Mouse (Mus musculus) limb, embryonic 15.5 days (tissue): ENCODE data around the gene Pofut2. TPM values are rescaled to one million over a fixed set of nuclear protein-coding genes. Genes with fewer than 3 reads are reported as not detected.
A peak's percentile ranks its signal among the peaks of the same experiment; 100 is the strongest.

Source experiments
- ATAC-seq: fragments of 200-750 bp; cut with Nextera tagmentation; 2 replicates; pipeline ENCODE4 v1.8.0; 2017; ENCODE audit warnings: low read depth, moderate TSS enrichment; ENCODE audit not compliant: insufficient number of reproducible peaks, low FRiP score, low TSS enrichment
- H3K27ac ChIP-seq: fragments of 300-500 bp; sonication (generic); 2 replicates; pipeline ENCODE4 v1.5.1; 2015; ENCODE audit warnings: moderate library complexity, mild to moderate bottlenecking, inconsistent platforms
- H3K27me3 ChIP-seq: fragments of 300-500 bp; sonication (generic); 2 replicates; pipeline ENCODE4 v1.6.1; 2015; ENCODE audit warnings: inconsistent platforms
- H3K36me3 ChIP-seq: fragments of 300-500 bp; sonication (generic); 2 replicates; pipeline ENCODE4 v1.6.1; 2015; ENCODE audit warnings: inconsistent platforms
- H3K4me1 ChIP-seq: fragments of 300-500 bp; sonication (generic); 2 replicates; pipeline ENCODE4 v1.6.1; 2015; ENCODE audit warnings: inconsistent platforms
- H3K4me2 ChIP-seq: fragments of 300-500 bp; sonication (generic); 2 replicates; pipeline ENCODE4 v1.6.1; 2015; ENCODE audit warnings: mild to moderate bottlenecking, inconsistent platforms
- H3K4me3 ChIP-seq: fragments of 300-500 bp; sonication (generic); 2 replicates; pipeline ENCODE4 v1.5.1; 2015; ENCODE audit warnings: mild to moderate bottlenecking, inconsistent platforms
- H3K9ac ChIP-seq: fragments of 300-500 bp; sonication (generic); 2 replicates; pipeline ENCODE4 v1.6.1; 2015; ENCODE audit warnings: inconsistent platforms
- H3K9me3 ChIP-seq: fragments of 300-500 bp; sonication (generic); 2 replicates; pipeline ENCODE4 v1.6.1; 2016; ENCODE audit warnings: inconsistent platforms
- WGBS: fragments of 180-500 bp; shearing (Covaris S2); methylation state at CpG from one replicate; pipeline ENCODE4 v1.1.7; 2015; 5-methylcytosine and 5-hydroxymethylcytosine counted together
- polyA plus RNA-seq: library from polyadenylated mRNA; unstranded; fragments of >200 nt; fragmentation: Nextera tagmentation; extraction: Ambion mirVana; gene quantifications from 2 replicates; pipeline ENCODE4 v1.2.1, GENCODE M21; 2015

Gene Pofut2
- 187 and 210 TPM in 2 replicates for polyA plus RNA-seq

DNA sequence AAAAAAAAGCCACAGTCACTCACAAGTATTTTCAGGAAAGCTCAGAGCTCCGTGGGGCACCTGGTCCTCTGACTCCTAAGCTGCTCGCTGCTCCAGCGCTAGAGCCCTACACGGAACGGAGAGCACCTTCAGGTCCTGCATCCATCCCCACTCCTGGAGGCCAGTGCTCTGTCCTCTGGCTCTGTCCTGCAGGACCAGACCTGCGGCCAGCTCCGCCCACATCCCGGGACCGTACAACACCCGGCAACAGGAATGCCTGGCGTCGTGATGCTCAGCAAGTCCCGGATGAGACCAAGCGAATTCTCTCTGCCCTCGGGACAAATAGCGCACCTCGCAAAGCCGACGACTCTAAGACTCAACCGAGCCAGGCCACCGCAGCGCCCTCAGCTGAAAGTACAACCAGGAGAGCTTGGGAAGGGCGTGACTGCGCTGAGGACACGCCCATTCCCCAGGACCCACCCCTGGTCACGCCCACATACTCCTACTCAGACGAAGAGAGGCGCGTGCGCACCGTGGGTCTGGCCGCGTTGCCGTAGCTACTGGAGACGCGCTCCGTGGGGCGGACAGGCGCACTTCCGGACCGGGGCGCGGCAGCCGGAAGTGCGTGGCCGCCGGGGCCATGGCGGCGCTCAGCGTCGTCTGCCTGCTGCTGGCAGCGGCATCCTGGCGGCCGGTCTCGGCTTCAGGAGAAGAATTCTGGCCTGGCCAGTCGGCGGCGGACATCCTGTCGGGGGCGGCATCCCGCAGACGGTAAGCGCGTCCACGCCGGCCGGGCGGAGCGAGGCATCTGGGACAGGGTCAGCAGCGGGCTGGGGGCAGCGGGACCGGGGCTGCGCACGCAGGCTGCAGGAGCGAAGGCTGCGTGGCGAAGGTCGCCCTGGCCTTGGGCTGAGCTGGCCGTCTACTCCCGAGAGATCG is at the start of gene Pofut2:
Gene Pofut2 (plus strand): TSS at position 515 of the 918 bp plus-strand sequence.
- under 1% methylated on average over 76 of the region's 81 CpGs for WGBS

DNA sequence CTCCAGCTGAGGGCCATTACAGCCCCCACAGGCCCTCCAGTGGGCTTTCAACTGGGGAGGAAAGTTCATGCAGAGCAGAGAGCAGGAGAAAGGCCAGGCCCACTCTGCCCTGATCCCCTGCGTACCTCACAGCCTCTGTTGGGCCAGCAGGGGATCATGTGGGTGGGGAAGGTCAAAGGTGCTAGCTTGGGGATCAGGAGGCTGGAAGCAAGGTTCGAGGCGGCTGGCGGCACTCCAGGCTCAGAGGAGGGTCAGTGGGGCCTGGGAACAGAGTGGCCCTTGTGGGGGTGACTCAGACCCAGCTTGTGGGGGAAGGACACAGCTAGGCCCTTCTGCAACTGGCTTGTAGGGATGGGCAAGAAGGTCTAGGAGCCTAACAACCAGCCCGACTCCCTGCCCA is 49.8 kb upstream of the Pofut2 start:
- Histone ChIP-seq H3K9ac (no peak overlapping the region), H3K4me3 (no peak overlapping the region), H3K27ac (no peak overlapping the region; the same call in 1 of the 2 replicates), H3K36me3 (no peaks in the 10 kb centered on the region), H3K9me3 (no peaks in the 10 kb centered on the region), H3K4me1 (peaks cover 41% of the 10 kb centered on the region), H3K4me2 (no peak overlapping the region), H3K27me3 (no peaks in the 10 kb centered on the region)
- WGBS: 54% methylated on average over 5 of the region's 5 CpGs
- no peak for ATAC-seq

More for the DNA sequence above, at the start of gene Pofut2:
- Histone ChIP-seq H3K9ac (peak within 1 kb of the TSS; percentile 94), H3K4me2 (peak within 1 kb of the TSS; percentile 84), H3K4me1 (peaks cover 21% of the 10 kb centered on the region), H3K4me3 (peak within 1 kb of the TSS; percentile 97), H3K9me3 (no peaks in the 10 kb centered on the region), H3K27me3 (no peaks in the 10 kb centered on the region), H3K36me3 (peaks cover 36% of the 10 kb centered on the region), H3K27ac (peak within 1 kb of the TSS; percentile 93)
- peak; percentile 98 for ATAC-seq

DNA sequence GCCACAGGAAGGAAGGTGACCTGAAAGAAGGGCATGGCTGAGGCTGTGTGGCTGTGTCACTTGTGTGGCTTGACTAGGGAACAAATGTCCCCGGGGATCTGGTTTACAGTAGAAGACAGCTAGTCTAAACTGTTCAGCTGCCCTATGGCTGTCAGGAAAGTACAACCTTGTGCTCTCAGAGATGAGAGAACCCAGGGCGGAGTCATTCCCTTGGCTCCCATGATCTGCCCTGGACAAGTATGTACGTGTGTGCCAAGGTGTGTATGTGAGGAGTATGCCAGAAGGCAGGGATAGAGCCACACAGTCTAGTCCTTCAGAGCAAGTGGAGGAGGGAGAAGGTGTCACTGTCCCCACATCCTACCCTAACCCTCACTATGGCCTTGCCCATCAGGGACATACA is 48.4 kb upstream of the Pofut2 start:
- Histone ChIP-seq H3K27ac (peak overlapping the region; percentile 43), H3K36me3 (no peaks in the 10 kb centered on the region), H3K9me3 (no peaks in the 10 kb centered on the region), H3K4me3 (no peak overlapping the region), H3K27me3 (no peaks in the 10 kb centered on the region), H3K9ac (no peak overlapping the region), H3K4me2 (no peak overlapping the region), H3K4me1 (peaks cover 47% of the 10 kb centered on the region)
- no peak for ATAC-seq
- WGBS: 90% methylated on average over 3 of the region's 3 CpGs

DNA sequence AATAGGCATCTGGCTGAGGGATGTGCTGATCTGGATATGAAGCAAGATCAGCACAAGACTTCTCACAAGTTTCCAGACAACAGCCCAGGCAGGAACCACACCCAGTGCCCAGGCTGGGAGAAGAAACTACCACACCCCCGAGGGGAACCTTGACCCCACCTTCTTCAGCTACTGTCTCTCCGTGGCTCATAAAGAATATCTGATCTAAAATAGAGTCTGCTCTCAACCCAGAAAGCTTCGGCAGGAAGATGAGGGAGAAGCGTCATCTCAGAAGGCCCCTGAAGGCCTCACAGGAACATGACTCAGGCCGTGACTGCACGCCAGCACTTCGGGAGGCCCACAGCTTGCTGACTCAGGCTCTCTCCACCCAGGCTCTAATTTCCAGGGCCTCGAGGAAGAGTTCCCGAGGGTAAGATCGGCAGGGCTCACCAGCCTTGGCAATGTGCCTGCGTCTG is 47.9 kb upstream of the Pofut2 start:
- WGBS: 27% methylated on average over 11 of the region's 11 CpGs
- H3K4me1 ChIP-seq: peaks cover 49% of the 10 kb centered on the region
- H3K27ac ChIP-seq: peak overlapping the region; percentile 43
- H3K27me3 ChIP-seq: no peaks in the 10 kb centered on the region
- H3K4me2 ChIP-seq: no peak overlapping the region
- H3K36me3 ChIP-seq: no peaks in the 10 kb centered on the region
- H3K9ac ChIP-seq: no peak overlapping the region
- H3K9me3 ChIP-seq: no peaks in the 10 kb centered on the region
- H3K4me3 ChIP-seq: no peak overlapping the region
- ATAC-seq: peak; percentile 41; the same call in 1 of the 2 replicates

DNA sequence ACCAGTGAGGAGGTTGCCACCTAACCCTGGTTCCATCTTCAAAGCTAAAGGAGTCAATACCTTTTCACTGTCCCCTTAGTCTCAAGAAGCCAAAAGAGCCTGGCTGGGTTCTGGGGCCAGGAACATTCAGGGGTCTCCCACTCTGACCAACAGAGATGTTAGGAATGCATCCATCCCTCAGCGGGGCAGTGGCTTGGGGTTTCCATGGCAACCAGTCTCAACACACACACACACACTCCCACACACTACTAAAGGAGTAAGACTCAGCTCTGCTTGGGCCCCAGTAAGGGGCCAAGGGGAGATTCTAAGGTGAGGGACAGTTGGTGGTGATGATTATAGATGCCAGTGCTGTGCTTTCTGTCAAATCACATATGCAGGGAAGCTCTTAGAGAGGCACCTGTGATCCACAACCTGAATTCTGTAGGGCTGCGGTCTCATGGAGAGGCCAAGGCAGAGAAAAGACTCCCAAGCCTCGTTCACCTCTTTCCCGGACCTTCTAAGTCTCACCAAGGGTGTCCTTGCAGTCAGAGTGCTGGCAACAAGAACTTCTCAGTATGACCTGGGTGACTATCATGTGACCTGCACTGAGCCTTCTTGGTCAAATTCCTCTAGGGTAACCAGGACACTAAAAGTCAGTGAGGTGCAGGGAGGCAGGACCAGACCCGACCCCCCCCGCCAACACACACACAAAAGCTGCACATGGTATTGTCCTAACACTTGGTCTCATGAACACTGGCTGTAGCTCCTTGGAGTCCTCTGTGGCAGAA is 46.5 kb upstream of the Pofut2 start:
- H3K36me3 ChIP-seq: no peaks in the 10 kb centered on the region
- 85% methylated on average over 6 of the region's 6 CpGs for WGBS
- H3K27me3 ChIP-seq: no peaks in the 10 kb centered on the region
- H3K4me2 ChIP-seq: no peak overlapping the region
- no peaks in the 10 kb centered on the region for H3K9me3 ChIP-seq
- no peak for ATAC-seq
- no peak overlapping the region for H3K9ac ChIP-seq
- H3K4me1 ChIP-seq: peaks cover 36% of the 10 kb centered on the region
- no peak overlapping the region for H3K27ac ChIP-seq
- no peak overlapping the region for H3K4me3 ChIP-seq

DNA sequence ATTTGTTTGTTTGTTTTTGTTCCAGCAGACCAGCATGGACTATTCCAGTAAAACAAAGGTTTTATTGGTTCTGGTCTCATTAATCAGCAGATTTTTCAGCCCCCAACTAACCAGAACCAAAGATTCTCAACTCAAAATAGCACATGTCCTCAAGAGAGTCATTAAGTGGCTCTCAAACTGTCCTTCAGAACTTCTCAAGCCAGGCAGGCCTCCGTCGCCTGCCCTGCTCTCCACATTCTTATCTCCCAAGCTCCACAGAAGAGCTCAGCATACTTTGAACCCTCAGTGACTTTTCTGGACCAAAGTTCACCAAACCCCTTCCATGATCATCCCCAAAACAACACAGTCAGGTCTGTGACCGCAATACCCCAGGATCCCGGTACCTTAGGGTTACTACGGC is 45.5 kb upstream of the Pofut2 start:
- WGBS: 89% methylated on average over 5 of the region's 5 CpGs
- no peak for ATAC-seq
- Histone ChIP-seq H3K4me3 (no peak overlapping the region), H3K27me3 (no peaks in the 10 kb centered on the region), H3K9me3 (no peaks in the 10 kb centered on the region), H3K27ac (no peak overlapping the region), H3K36me3 (no peaks in the 10 kb centered on the region), H3K4me2 (no peak overlapping the region), H3K9ac (no peak overlapping the region), H3K4me1 (peaks cover 36% of the 10 kb centered on the region)

DNA sequence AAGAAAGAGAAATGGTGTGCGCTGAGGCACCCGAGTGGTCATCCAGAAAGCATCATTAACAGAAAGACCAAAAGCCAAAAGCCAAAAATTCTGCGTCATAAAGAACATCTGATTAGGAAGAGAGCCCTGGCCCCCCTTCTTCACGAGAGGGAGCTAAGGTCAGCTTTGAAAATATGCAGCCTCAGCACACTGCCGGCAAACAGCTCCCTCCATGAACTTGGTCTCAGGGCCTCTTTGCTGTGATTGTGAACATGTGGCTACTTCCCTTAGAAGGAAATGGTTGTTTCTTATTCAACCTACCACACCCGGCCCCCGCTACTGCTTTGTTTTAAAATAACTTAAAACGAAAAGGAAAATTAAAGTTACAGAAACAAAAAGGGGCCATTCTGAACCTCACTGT is 44.4 kb upstream of the Pofut2 start:
- H3K36me3 ChIP-seq: no peaks in the 10 kb centered on the region
- ATAC-seq: no peak
- H3K4me1 ChIP-seq: peaks cover 25% of the 10 kb centered on the region
- WGBS: 50% methylated on average over 8 of the region's 8 CpGs
- H3K4me2 ChIP-seq: no peak overlapping the region
- no peak overlapping the region for H3K4me3 ChIP-seq
- no peak overlapping the region for H3K27ac ChIP-seq
- H3K27me3 ChIP-seq: no peaks in the 10 kb centered on the region
- no peaks in the 10 kb centered on the region for H3K9me3 ChIP-seq
- H3K9ac ChIP-seq: no peak overlapping the region

DNA sequence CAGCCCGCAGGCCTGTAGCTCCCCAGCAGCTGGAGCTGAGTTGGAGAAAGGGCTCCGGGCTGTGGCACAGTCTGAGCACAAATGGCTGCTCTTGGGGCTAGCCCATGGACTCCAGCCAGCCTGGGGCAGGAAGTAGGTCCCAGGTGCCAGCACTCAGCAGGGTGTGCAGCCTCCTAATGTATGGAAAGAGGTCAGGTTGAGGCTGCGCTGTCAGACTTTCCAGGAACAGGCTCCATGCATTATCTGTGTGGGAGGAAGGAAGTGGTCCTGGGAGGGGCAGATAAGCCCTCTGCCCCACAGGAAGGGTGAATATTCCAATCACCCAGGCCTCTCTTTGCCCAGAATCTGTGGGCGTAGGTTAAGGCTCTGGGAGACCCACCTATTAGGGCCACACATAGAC is 43.4 kb upstream of the Pofut2 start:
- peak overlapping the region; percentile 33; the same call in 1 of the 2 replicates for H3K27ac ChIP-seq
- no peaks in the 10 kb centered on the region for H3K9me3 ChIP-seq
- no peak for ATAC-seq
- H3K9ac ChIP-seq: no peak overlapping the region
- WGBS: 54% methylated on average over 4 of the region's 4 CpGs
- H3K36me3 ChIP-seq: no peaks in the 10 kb centered on the region
- H3K27me3 ChIP-seq: no peaks in the 10 kb centered on the region
- peaks cover 21% of the 10 kb centered on the region for H3K4me1 ChIP-seq
- H3K4me3 ChIP-seq: no peak overlapping the region
- H3K4me2 ChIP-seq: no peak overlapping the region

DNA sequence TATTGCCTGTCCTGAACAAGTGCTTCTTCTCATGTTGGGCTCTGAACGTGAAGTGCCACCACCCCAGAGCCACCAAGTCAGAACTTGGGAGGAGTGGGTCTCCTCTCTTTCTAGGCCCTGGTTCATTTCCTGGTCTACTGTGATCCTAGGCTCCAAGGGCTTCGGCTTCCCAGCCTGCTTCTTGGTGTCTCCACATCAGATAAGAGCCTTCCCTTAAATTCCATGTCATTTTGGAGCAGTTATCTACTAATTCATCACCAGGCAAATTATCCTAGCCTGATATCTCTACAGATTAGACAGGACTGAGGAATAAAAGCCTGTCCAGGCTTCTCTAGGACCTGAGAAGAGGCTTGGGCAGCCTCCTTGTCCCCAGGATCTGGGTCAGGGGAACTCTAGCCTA is 42.7 kb upstream of the Pofut2 start:
- Histone ChIP-seq H3K27me3 (no peaks in the 10 kb centered on the region), H3K9ac (no peak overlapping the region), H3K27ac (no peak overlapping the region), H3K4me3 (no peak overlapping the region), H3K4me2 (no peak overlapping the region), H3K4me1 (peaks cover 15% of the 10 kb centered on the region), H3K9me3 (no peaks in the 10 kb centered on the region), H3K36me3 (no peaks in the 10 kb centered on the region)
- no peak for ATAC-seq
- WGBS: 78% methylated on average over 2 of the region's 2 CpGs

DNA sequence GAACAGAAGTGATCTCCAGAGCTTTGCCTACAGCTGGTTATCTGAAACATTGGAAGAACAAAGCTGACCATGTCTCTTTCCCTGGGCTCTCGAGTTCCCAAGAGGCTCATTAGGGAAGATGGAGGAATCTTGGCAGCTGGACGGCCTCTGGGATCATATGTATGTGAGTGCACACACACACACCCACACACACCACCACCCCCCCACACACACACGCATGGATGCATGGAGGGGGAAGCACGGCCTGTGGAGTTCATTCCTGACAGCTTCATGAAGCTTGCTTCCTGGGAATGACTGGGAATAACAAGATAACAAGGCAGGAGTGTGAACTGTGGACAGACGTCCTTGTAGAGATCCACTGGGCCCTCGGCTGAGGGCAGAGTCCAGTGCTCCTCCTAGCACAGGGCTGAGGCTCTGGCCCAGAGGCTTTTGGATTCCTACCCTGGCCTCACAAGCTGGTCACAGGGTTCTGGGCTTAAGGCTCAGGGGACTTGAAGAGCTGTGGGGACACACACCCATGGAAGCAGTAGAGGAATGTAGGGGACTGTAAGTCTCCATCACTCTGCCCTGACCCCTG is 41.8 kb upstream of the Pofut2 start:
- Histone ChIP-seq H3K9me3 (no peaks in the 10 kb centered on the region), H3K4me2 (no peak overlapping the region), H3K4me3 (no peak overlapping the region), H3K4me1 (peaks cover 11% of the 10 kb centered on the region), H3K9ac (no peak overlapping the region), H3K27ac (no peak overlapping the region), H3K27me3 (no peaks in the 10 kb centered on the region), H3K36me3 (no peaks in the 10 kb centered on the region)
- 74% methylated on average over 6 of the region's 6 CpGs for WGBS
- ATAC-seq: no peak

DNA sequence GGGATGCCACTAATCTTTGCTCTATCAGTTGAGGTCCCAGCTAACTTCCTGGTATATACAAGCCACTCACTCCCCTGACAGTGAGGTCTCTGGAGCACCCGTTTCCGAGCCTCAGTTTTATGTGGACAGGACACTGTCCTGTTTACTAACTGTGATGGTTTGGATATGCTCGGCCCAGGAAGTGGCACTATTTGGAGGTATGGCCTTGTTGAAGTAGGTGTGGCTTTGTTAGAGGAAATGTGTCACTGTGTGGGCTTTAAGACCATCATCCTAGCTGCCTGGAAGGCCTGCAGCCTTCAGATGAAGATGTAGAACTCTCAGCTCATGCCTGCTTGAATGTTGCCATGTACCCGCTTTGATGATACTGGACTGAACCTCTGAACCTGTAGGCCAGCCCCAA is 41.0 kb upstream of the Pofut2 start:
- WGBS: 89% methylated on average over 4 of the region's 4 CpGs
- Histone ChIP-seq H3K4me1 (peaks cover 8% of the 10 kb centered on the region), H3K27ac (no peak overlapping the region), H3K9ac (no peak overlapping the region), H3K4me3 (no peak overlapping the region), H3K4me2 (no peak overlapping the region), H3K9me3 (no peaks in the 10 kb centered on the region), H3K27me3 (no peaks in the 10 kb centered on the region), H3K36me3 (no peaks in the 10 kb centered on the region)
- ATAC-seq: no peak
